In genomic region chr3:93519856-93520329, GRCm38 (mm10) we compare ENCODE assay signal across 9 mouse cellular contexts. TPM values are rescaled to one million over a fixed set of nuclear protein-coding genes. Genes with fewer than 3 reads are reported as not detected.
DNase-seq lines count a peak whose midpoint lies in the region; ATAC-seq lines count a peak whose summit lies in the region.
"Had no signal": no experiment of that assay in that cellular context is flagged by ENCODE, and none has a peak within 500 bp of the region (broad histone marks: within the 10 kb centered on the region; RNA-seq: fewer than 3 reads in every experiment).

No protein-coding gene starts in this region.

- DNase-seq in lung, adult 18-20 months = no peak
- DNase-seq in liver, embryonic 11.5 days (ENCODE audit: low spot score) = no peak
- no peak for DNase-seq in layer of hippocampus, postnatal 10 days (ENCODE audit: low spot score in 2 of 2)
- no peak for DNase-seq in left cerebral cortex, adult 8-10 months (ENCODE audit: low spot score in 2 of 2)

- no peaks in the 10 kb centered on the region for H3K9me3 ChIP-seq in lung, embryonic 15.5 days
- no peaks in the 10 kb centered on the region for H3K9me3 ChIP-seq in forebrain, embryonic 13.5 days (replicated peaks)
- no peaks in the 10 kb centered on the region for H3K9me3 ChIP-seq in liver, embryonic 11.5 days (ENCODE audit: control insufficient read depth, low read length)
- H3K9me3 ChIP-seq in stomach, embryonic 16.5 days (replicated peaks; ENCODE audit: control insufficient read depth, low read length) = no peaks in the 10 kb centered on the region

- peak; percentile 28 for ATAC-seq in lung, embryonic 15.5 days (ENCODE audit: borderline replicate concordance, extremely low read depth, low FRiP score, low TSS enrichment)
- peak; percentile 19; the same call in 1 of the 2 replicates for ATAC-seq in forebrain, embryonic 13.5 days
- ATAC-seq in liver, embryonic 11.5 days (replicated peaks; ENCODE audit: low FRiP score) = no peak; the same call in 1 of the 2 replicates
- no peak for ATAC-seq in stomach, embryonic 16.5 days (ENCODE audit: insufficient read depth, low FRiP score)

- H3K9ac ChIP-seq in lung, embryonic 15.5 days = 0 out of 2 replicates have a peak overlapping the region, but pooled peaks have one; percentile 70
- no peak overlapping the region; the same call in 1 of the 2 replicates for H3K9ac ChIP-seq in forebrain, embryonic 13.5 days
- no peak overlapping the region for H3K9ac ChIP-seq in liver, embryonic 11.5 days (ENCODE audit: low read depth, low read length)
- peak overlapping the region; percentile 89 for H3K9ac ChIP-seq in stomach, embryonic 16.5 days (ENCODE audit: low read length)

- 47% methylated on average over 5 of the region's 5 CpGs for WGBS in lung, embryonic 15.5 days
- 59% methylated on average over 5 of the region's 5 CpGs for WGBS in forebrain, embryonic 13.5 days
- 53% methylated on average over 5 of the region's 5 CpGs for WGBS in liver, embryonic 11.5 days
- 48% methylated on average over 5 of the region's 5 CpGs for WGBS in stomach, embryonic 16.5 days

- no peaks in the 10 kb centered on the region for H3K27me3 ChIP-seq in lung, embryonic 15.5 days
- no peaks in the 10 kb centered on the region for H3K27me3 ChIP-seq in forebrain, embryonic 13.5 days
- no peaks in the 10 kb centered on the region for H3K27me3 ChIP-seq in liver, embryonic 11.5 days (replicated peaks; ENCODE audit: control insufficient read depth, insufficient read depth, low read length)
- no peaks in the 10 kb centered on the region for H3K27me3 ChIP-seq in stomach, embryonic 16.5 days (ENCODE audit: control insufficient read depth, insufficient read depth, low read length)

- H3K4me2 ChIP-seq in lung, embryonic 15.5 days = peak overlapping the region; percentile 61
- H3K4me2 ChIP-seq in forebrain, embryonic 13.5 days = peak overlapping the region; percentile 80
- peak overlapping the region; percentile 66 for H3K4me2 ChIP-seq in liver, embryonic 11.5 days
- H3K4me2 ChIP-seq in stomach, embryonic 16.5 days (ENCODE audit: low read depth, low read length) = peak overlapping the region; percentile 66; the same call in 1 of the 2 replicates

- peaks cover 7% of the 10 kb centered on the region; the same call in 1 of the 2 replicates for H3K36me3 ChIP-seq in lung, embryonic 15.5 days
- no peaks in the 10 kb centered on the region for H3K36me3 ChIP-seq in forebrain, embryonic 13.5 days (ENCODE audit: poor library complexity, severe bottlenecking)
- H3K36me3 ChIP-seq in liver, embryonic 11.5 days (ENCODE audit: control insufficient read depth, insufficient read depth, low read length) = no peaks in the 10 kb centered on the region
- no peaks in the 10 kb centered on the region for H3K36me3 ChIP-seq in stomach, embryonic 16.5 days (ENCODE audit: control insufficient read depth, insufficient read depth, low read length)

- peak overlapping the region; percentile 76 for H3K4me3 ChIP-seq in lung, embryonic 15.5 days
- no peak overlapping the region for H3K4me3 ChIP-seq in forebrain, embryonic 13.5 days
- peak overlapping the region; percentile 53 for H3K4me3 ChIP-seq in liver, embryonic 11.5 days (ENCODE audit: low read depth, low read length)
- H3K4me3 ChIP-seq in stomach, embryonic 16.5 days (replicated peaks; ENCODE audit: low read length) = peak overlapping the region; percentile 70

- H3K27ac ChIP-seq in lung, embryonic 15.5 days = peak overlapping the region; percentile 96; the same call in 1 of the 2 replicates
- H3K27ac ChIP-seq in forebrain, embryonic 13.5 days = no peak overlapping the region
- no peak overlapping the region for H3K27ac ChIP-seq in liver, embryonic 11.5 days (ENCODE audit: low read depth, low read length)
- peak overlapping the region; percentile 97 for H3K27ac ChIP-seq in stomach, embryonic 16.5 days (ENCODE audit: low read length)

- H3K4me1 ChIP-seq in lung, embryonic 15.5 days = peaks cover 16% of the 10 kb centered on the region
- H3K4me1 ChIP-seq in forebrain, embryonic 13.5 days = peaks cover 11% of the 10 kb centered on the region; the same call in 1 of the 2 replicates
- no peaks in the 10 kb centered on the region for H3K4me1 ChIP-seq in liver, embryonic 11.5 days (replicated peaks; ENCODE audit: control insufficient read depth, insufficient read depth, low read length)
- H3K4me1 ChIP-seq in stomach, embryonic 16.5 days (ENCODE audit: control insufficient read depth, insufficient read depth, low read length) = peaks cover 16% of the 10 kb centered on the region

RNA-seq across cellular contexts. Expression of gene S100a11, which starts 0.4 kb away (rescaled TPM):
- 1,226 and 1,272 TPM in 2 replicates for polyA plus RNA-seq in lung, embryonic 15.5 days (2015; fragmentation: Nextera tagmentation; extraction: Ambion mirVana)
- 117 and 133 TPM in 2 replicates for polyA plus RNA-seq in forebrain, embryonic 13.5 days (2015; fragmentation: Nextera tagmentation; extraction: Ambion mirVana)
- polyA plus RNA-seq in liver, embryonic 11.5 days (2014; fragmentation: Nextera tagmentation; extraction: Ambion mirVana) = 202 and 245 TPM in 2 replicates
- 2,104 and 2,339 TPM in 2 replicates for polyA plus RNA-seq in stomach, embryonic 16.5 days (2015; fragmentation: Nextera tagmentation; extraction: Ambion mirVana)
- total RNA-seq in layer of hippocampus, postnatal 10 days (2021) = 10 to 100 TPM; 16.1 to 20.2 TPM
- total RNA-seq in left cerebral cortex, adult 8-10 months (2022) = 10 to 100 TPM in 3 of 4 experiments, 1 to 10 TPM in 1; 8.2 to 14.0 (median 11.7) TPM

RNA-seq across cellular contexts. Expression of gene S100a10, which starts 35.0 kb away (rescaled TPM):
- polyA plus RNA-seq in lung, embryonic 15.5 days (2015; fragmentation: Nextera tagmentation; extraction: Ambion mirVana) = 277 and 280 TPM in 2 replicates
- polyA plus RNA-seq in forebrain, embryonic 13.5 days (2015; fragmentation: Nextera tagmentation; extraction: Ambion mirVana) = 69.1 and 89.9 TPM in 2 replicates
- 137 and 144 TPM in 2 replicates for polyA plus RNA-seq in liver, embryonic 11.5 days (2014; fragmentation: Nextera tagmentation; extraction: Ambion mirVana)
- polyA plus RNA-seq in stomach, embryonic 16.5 days (2015; fragmentation: Nextera tagmentation; extraction: Ambion mirVana) = 575 and 603 TPM in 2 replicates
- 10 to 100 TPM; 66.3 to 71.8 TPM for total RNA-seq in layer of hippocampus, postnatal 10 days (2021)
- 10 to 100 TPM; 33.0 to 45.7 (median 33.9) TPM for total RNA-seq in left cerebral cortex, adult 8-10 months (2022)

RNA-seq across cellular contexts. Expression of gene Tchhl1, which starts 51.3 kb away (rescaled TPM):
- not detected in 2 replicates for polyA plus RNA-seq in lung, embryonic 15.5 days (2015; fragmentation: Nextera tagmentation; extraction: Ambion mirVana)
- not detected in 2 replicates for polyA plus RNA-seq in forebrain, embryonic 13.5 days (2015; fragmentation: Nextera tagmentation; extraction: Ambion mirVana)
- not detected in 2 replicates for polyA plus RNA-seq in liver, embryonic 11.5 days (2014; fragmentation: Nextera tagmentation; extraction: Ambion mirVana)
- not detected in 2 replicates for polyA plus RNA-seq in stomach, embryonic 16.5 days (2015; fragmentation: Nextera tagmentation; extraction: Ambion mirVana)
- not detected for total RNA-seq in layer of hippocampus, postnatal 10 days (2021)
- not detected for total RNA-seq in left cerebral cortex, adult 8-10 months (2022)
- total RNA-seq: common myeloid progenitor, adult 5-6 weeks had no signal
- polyA plus RNA-seq: large intestine, adult 2 months had no signal

Comparison
In these comparisons a context has a peak if more than half of its experiments do, and no peak if none do; other contexts are left out.
1. ATAC-seq: peak in lung, embryonic 15.5 days (single experiment) and forebrain, embryonic 13.5 days (single experiment); none in liver, embryonic 11.5 days (single experiment) and stomach, embryonic 16.5 days (single experiment).
2. H3K27ac ChIP-seq: peak in lung, embryonic 15.5 days (single experiment) and stomach, embryonic 16.5 days (single experiment); none in forebrain, embryonic 13.5 days (single experiment) and liver, embryonic 11.5 days (single experiment).
3. H3K9ac ChIP-seq: peak in lung, embryonic 15.5 days (single experiment) and stomach, embryonic 16.5 days (single experiment); none in forebrain, embryonic 13.5 days (single experiment) and liver, embryonic 11.5 days (single experiment).
4. Peak in every context shown above with its lines, with median percentiles within 50 percentile points of each other: H3K4me2 ChIP-seq.